Mouse (Mus musculus) thymus, adult 2 months (tissue): ENCODE data around the gene Klkb1.

Experiments used
- CTCF ChIP-seq: fragments of 200-500 bp; IDR thresholded peaks from 2 replicates; pipeline ENCODE4 v1.5.1; 2012; ENCODE audit warnings: mild to moderate bottlenecking, control low read depth, low read length, moderate library complexity, borderline replicate concordance; ENCODE audit not compliant: control insufficient read depth, poor library complexity, insufficient read depth; ENCODE audit errors: extremely low read depth
- POLR2A ChIP-seq: fragments of 200-500 bp; IDR thresholded peaks from 2 replicates; pipeline ENCODE4 v1.6.1; 2012; ENCODE audit warnings: mild to moderate bottlenecking, low read length, control low read depth, moderate library complexity; ENCODE audit not compliant: control insufficient read depth, poor library complexity, insufficient read depth; ENCODE audit errors: extremely low read depth

- TF ChIP-seq CTCF = no peak
- no peak for TF ChIP-seq POLR2A
These were observed 29.5 kb upstream of the Klkb1 start for GRCm38 (mm10) chr8:45324151-45324550.
